Mouse (Mus musculus): ENCODE results near the gene Ninj2. TPM values are rescaled to one million over a fixed set of nuclear protein-coding genes. Genes with fewer than 3 reads are reported as not detected.
A peak's percentile ranks its signal among the peaks of the same experiment; 100 is the strongest.
"Not testable (repeated sequence)": the region's sequence is repeated elsewhere in the genome, so short reads cannot be mapped to it uniquely, and the experiment has no call there.

Gene Ninj2
- not detected for total RNA-seq (2021)

GRCm38 (mm10) chr6:120093100-120093499 is at the start of gene Ninj2:
Ninj2 (plus strand) TSS chr6:120093350.
- intact Hi-C loops (cut with DNase I) = no loop called here
- no peak for DNase-seq

- no peak for DNase-seq
- intact Hi-C loops (cut with DNase I) = loop anchor here (10.0 kb wide), 2 partner anchors 119 to 149 kb away; no protein-coding TSS in a partner anchor
Measured at GRCm38 (mm10) chr6:120045406-120045805, 47.7 kb upstream of the Ninj2 start.

GRCm38 (mm10) chr6:120047705-120048292 is 45.4 kb upstream of the Ninj2 start:
- no peak for DNase-seq
- intact Hi-C loops (cut with DNase I) = loop anchor here (10.0 kb wide), 2 partner anchors 117 to 147 kb away; no protein-coding TSS in a partner anchor

GRCm38 (mm10) chr6:120054412-120054811 is 38.7 kb upstream of the Ninj2 start:
- DNase-seq = no peak
- intact Hi-C loops (cut with DNase I) = no loop called here

GRCm38 (mm10) chr6:120055666-120056540 is 37.2 kb upstream of the Ninj2 start:
- peak; percentile 3 for DNase-seq
- intact Hi-C loops (cut with DNase I) = no loop called here

GRCm38 (mm10) chr6:120062934-120063333 is 30.2 kb upstream of the Ninj2 start:
- intact Hi-C loops (cut with DNase I) = no loop called here
- DNase-seq = no peak

- intact Hi-C loops (cut with DNase I) = no loop called here
- DNase-seq = no peak
Measured at GRCm38 (mm10) chr6:120064627-120065026, 28.5 kb upstream of the Ninj2 start.

GRCm38 (mm10) chr6:120065552-120066177 is 27.5 kb upstream of the Ninj2 start:
- no peak for DNase-seq

GRCm38 (mm10) chr6:120069546-120069945 is 23.6 kb upstream of the Ninj2 start:
- no peak for DNase-seq
- intact Hi-C loops (cut with DNase I) = no loop called here

More at GRCm38 (mm10) chr6:120065552-120066177, 27.5 kb upstream of the Ninj2 start:
- intact Hi-C loops (cut with DNase I) = no loop called here

GRCm38 (mm10) chr6:120072630-120073029 is 20.5 kb upstream of the Ninj2 start:
- DNase-seq = no peak
- intact Hi-C loops (cut with DNase I) = no loop called here

- intact Hi-C loops (cut with DNase I) = no loop called here
- DNase-seq = no peak
Measured at GRCm38 (mm10) chr6:120076619-120077450, 16.3 kb upstream of the Ninj2 start.

GRCm38 (mm10) chr6:120079547-120079946 is 13.6 kb upstream of the Ninj2 start:
- intact Hi-C loops (cut with DNase I) = no loop called here

GRCm38 (mm10) chr6:120081516-120081915 is 11.6 kb upstream of the Ninj2 start:
- intact Hi-C loops (cut with DNase I) = no loop called here
- DNase-seq = no peak

More at GRCm38 (mm10) chr6:120079547-120079946, 13.6 kb upstream of the Ninj2 start:
- no peak for DNase-seq

- DNase-seq = no peak
- intact Hi-C loops (cut with DNase I) = no loop called here
Measured at GRCm38 (mm10) chr6:120082251-120082950, 10.7 kb upstream of the Ninj2 start.

- DNase-seq = no peak
- intact Hi-C loops (cut with DNase I) = no loop called here
Measured at GRCm38 (mm10) chr6:120082951-120083411, 10.2 kb upstream of the Ninj2 start.

- no peak for DNase-seq
- intact Hi-C loops (cut with DNase I) = no loop called here
Measured at GRCm38 (mm10) chr6:120083442-120083841, 9.7 kb upstream of the Ninj2 start.

GRCm38 (mm10) chr6:120084983-120085382 is 8.2 kb upstream of the Ninj2 start:
- intact Hi-C loops (cut with DNase I) = no loop called here

GRCm38 (mm10) chr6:120085832-120086231 is 7.3 kb upstream of the Ninj2 start:
- DNase-seq = no peak
- intact Hi-C loops (cut with DNase I) = no loop called here

More at GRCm38 (mm10) chr6:120084983-120085382, 8.2 kb upstream of the Ninj2 start:
- no peak for DNase-seq

- DNase-seq; intact Hi-C loops (cut with DNase I): not testable (repeated sequence)
Measured at GRCm38 (mm10) chr6:120087041-120087440, 6.1 kb upstream of the Ninj2 start.
